Mouse (Mus musculus): ENCODE data around the gene Zfp697.
"Not testable (repeated sequence)": the region's sequence is repeated elsewhere in the genome, so short reads cannot be mapped to it uniquely, and the experiment has no call there.

DNA sequence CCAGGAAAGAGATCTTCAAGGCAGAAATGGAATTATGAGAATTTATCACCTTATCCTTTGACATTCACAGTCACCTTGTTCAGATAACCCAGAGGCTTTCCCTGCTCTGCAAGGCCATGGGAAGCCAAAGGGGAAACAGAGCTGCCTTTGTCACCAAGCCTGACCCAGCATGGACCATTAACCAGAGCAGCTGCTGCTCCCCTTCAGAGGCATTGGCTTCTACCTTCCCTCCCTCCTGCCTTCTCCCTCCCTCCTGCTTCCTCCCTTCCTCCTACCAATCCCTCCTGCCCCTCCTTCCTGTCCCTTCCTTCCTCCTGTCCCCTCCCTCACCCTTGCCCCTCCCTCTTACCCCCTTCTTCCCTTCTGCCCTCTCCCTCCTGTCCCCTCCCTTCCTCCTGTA, 111.9 kb downstream of the Zfp697 start:
- not testable (repeated sequence) for TF ChIP-seq POLR2A, CTCF (IDR thresholded peaks at IDR 0.05; ENCODE audit: insufficient read depth, low read depth, low read length)

Data from olfactory bulb, adult 2 months (tissue).